Mouse (Mus musculus) megakaryocyte, embryonic 14.5 days (primary cell): ENCODE data around the gene Bnc1. TPM values are rescaled to one million over a fixed set of nuclear protein-coding genes. Genes with fewer than 3 reads are reported as not detected.
A peak's percentile ranks its signal among the peaks of the same experiment; 100 is the strongest.

Experiments used
- H3K27me3 ChIP-seq: replicated peaks from 2 replicates; pipeline ENCODE3; 2012; ENCODE audit warnings: inconsistent platforms
- H3K36me3 ChIP-seq: replicated peaks from 2 replicates; pipeline ENCODE3; 2012; ENCODE audit warnings: low read length, inconsistent platforms, mixed read lengths
- H3K4me1 ChIP-seq: 2 replicates; pipeline ENCODE4 v1.6.1; 2012; ENCODE audit warnings: inconsistent platforms
- H3K4me3 ChIP-seq: replicated peaks from 2 replicates; pipeline ENCODE3; 2012; ENCODE audit warnings: moderate library complexity, mild to moderate bottlenecking, inconsistent platforms
- H3K9me3 ChIP-seq: 2 replicates; pipeline ENCODE4 v1.6.1; 2012; ENCODE audit warnings: inconsistent platforms
- FLI1 ChIP-seq: IDR thresholded peaks from 2 replicates; pipeline ENCODE4 v1.6.1; 2012; ENCODE audit warnings: low read length, inconsistent platforms, mixed read lengths
- GATA1 ChIP-seq: IDR thresholded peaks from 3 replicates; pipeline ENCODE4 v1.6.1; 2012; ENCODE audit warnings: mixed read lengths, low read length, inconsistent platforms, borderline replicate concordance
- polyA plus RNA-seq: library from polyadenylated mRNA; stranded (reverse); fragments of >175 nt; gene quantifications from 2 replicates; pipeline ENCODE4 v1.2.3, GENCODE M21; 2012; ENCODE audit warnings: low replicate concordance; ENCODE audit not compliant: insufficient read depth

Bnc1 gene
- polyA plus RNA-seq, 1 experiment = not detected

- TF ChIP-seq FLI1 (no peak), GATA1 (no peak)
- no peaks in the 10 kb centered on the region for H3K4me1 ChIP-seq
- H3K4me3 ChIP-seq = no peak overlapping the region
- H3K27me3 ChIP-seq = peaks cover 39% of the 10 kb centered on the region
- no peaks in the 10 kb centered on the region for H3K9me3 ChIP-seq
- no peaks in the 10 kb centered on the region for H3K36me3 ChIP-seq
Measured at GRCm38 (mm10) chr7:82011534-82012401, 19.7 kb upstream of the Bnc1 start.

GRCm38 (mm10) chr7:82007151-82007550 lies 15.1 kb upstream of the Bnc1 start:
- Histone ChIP-seq H3K9me3 (no peaks in the 10 kb centered on the region), H3K4me3 (no peak overlapping the region), H3K36me3 (no peaks in the 10 kb centered on the region), H3K27me3 (peaks cover 23% of the 10 kb centered on the region), H3K4me1 (no peaks in the 10 kb centered on the region)
- TF ChIP-seq FLI1 (no peak), GATA1 (no peak)

- no peaks in the 10 kb centered on the region for H3K4me1 ChIP-seq
- H3K9me3 ChIP-seq = no peaks in the 10 kb centered on the region
- TF ChIP-seq GATA1 = no peak
- TF ChIP-seq FLI1 = no peak
- H3K27me3 ChIP-seq = peaks cover 14% of the 10 kb centered on the region
- no peaks in the 10 kb centered on the region for H3K36me3 ChIP-seq
- no peak overlapping the region for H3K4me3 ChIP-seq
Measured at GRCm38 (mm10) chr7:82004228-82004627, 12.1 kb upstream of the Bnc1 start.

- Histone ChIP-seq H3K27me3 (peaks cover 36% of the 10 kb centered on the region), H3K4me3 (no peak overlapping the region), H3K36me3 (no peaks in the 10 kb centered on the region), H3K9me3 (no peaks in the 10 kb centered on the region), H3K4me1 (no peaks in the 10 kb centered on the region)
- TF ChIP-seq GATA1 (no peak), FLI1 (no peak)
Measured at GRCm38 (mm10) chr7:81999816-82000215, 7.7 kb upstream of the Bnc1 start.

GRCm38 (mm10) chr7:81999372-81999771 lies 7.3 kb upstream of the Bnc1 start:
- H3K27me3 ChIP-seq = peaks cover 40% of the 10 kb centered on the region
- H3K4me3 ChIP-seq = no peak overlapping the region
- TF ChIP-seq FLI1 (no peak), GATA1 (no peak)
- H3K36me3 ChIP-seq = no peaks in the 10 kb centered on the region
- no peaks in the 10 kb centered on the region for H3K4me1 ChIP-seq
- H3K9me3 ChIP-seq = no peaks in the 10 kb centered on the region

GRCm38 (mm10) chr7:81995975-81996374 lies 3.9 kb upstream of the Bnc1 start:
- Histone ChIP-seq H3K27me3 (peaks cover 67% of the 10 kb centered on the region), H3K4me3 (no peak overlapping the region), H3K9me3 (no peaks in the 10 kb centered on the region), H3K4me1 (peaks cover 13% of the 10 kb centered on the region), H3K36me3 (no peaks in the 10 kb centered on the region)
- TF ChIP-seq GATA1 (no peak), FLI1 (no peak)

GRCm38 (mm10) chr7:81995126-81995525 lies 3.0 kb upstream of the Bnc1 start:
- no peaks in the 10 kb centered on the region for H3K36me3 ChIP-seq
- TF ChIP-seq FLI1 (no peak), GATA1 (no peak)
- peaks cover 72% of the 10 kb centered on the region for H3K27me3 ChIP-seq
- H3K4me3 ChIP-seq = no peak overlapping the region
- no peaks in the 10 kb centered on the region for H3K9me3 ChIP-seq
- peaks cover 13% of the 10 kb centered on the region for H3K4me1 ChIP-seq

GRCm38 (mm10) chr7:81993140-81993539 lies 1.0 kb upstream of the Bnc1 start:
- TF ChIP-seq GATA1 = no peak
- no peak for TF ChIP-seq FLI1
- Histone ChIP-seq H3K27me3 (peaks cover 81% of the 10 kb centered on the region), H3K9me3 (no peaks in the 10 kb centered on the region), H3K4me1 (peaks cover 13% of the 10 kb centered on the region), H3K4me3 (no peak overlapping the region), H3K36me3 (no peaks in the 10 kb centered on the region)

- Histone ChIP-seq H3K9me3 (no peaks in the 10 kb centered on the region), H3K4me3 (peak overlapping the region; percentile 73), H3K27me3 (peaks cover 80% of the 10 kb centered on the region), H3K4me1 (peaks cover 13% of the 10 kb centered on the region), H3K36me3 (no peaks in the 10 kb centered on the region)
- TF ChIP-seq GATA1 = no peak
- TF ChIP-seq FLI1 = no peak
Measured at GRCm38 (mm10) chr7:81991611-81992061, 456 bp downstream of the Bnc1 start.

- no peaks in the 10 kb centered on the region for H3K36me3 ChIP-seq
- TF ChIP-seq FLI1 (no peak), GATA1 (no peak)
- H3K4me1 ChIP-seq = peaks cover 13% of the 10 kb centered on the region
- H3K27me3 ChIP-seq = peaks cover 80% of the 10 kb centered on the region
- H3K9me3 ChIP-seq = no peaks in the 10 kb centered on the region
- no peak overlapping the region for H3K4me3 ChIP-seq
Measured at GRCm38 (mm10) chr7:81991116-81991515, 976 bp downstream of the Bnc1 start.

GRCm38 (mm10) chr7:81983651-81984050 lies 8.4 kb downstream of the Bnc1 start:
- Histone ChIP-seq H3K27me3 (peaks cover 33% of the 10 kb centered on the region), H3K4me3 (no peak overlapping the region), H3K9me3 (no peaks in the 10 kb centered on the region), H3K4me1 (no peaks in the 10 kb centered on the region), H3K36me3 (no peaks in the 10 kb centered on the region)
- TF ChIP-seq FLI1 = no peak
- no peak for TF ChIP-seq GATA1
